30 mouse cellular contexts compared by ENCODE assay signal in the genomic region with DNA sequence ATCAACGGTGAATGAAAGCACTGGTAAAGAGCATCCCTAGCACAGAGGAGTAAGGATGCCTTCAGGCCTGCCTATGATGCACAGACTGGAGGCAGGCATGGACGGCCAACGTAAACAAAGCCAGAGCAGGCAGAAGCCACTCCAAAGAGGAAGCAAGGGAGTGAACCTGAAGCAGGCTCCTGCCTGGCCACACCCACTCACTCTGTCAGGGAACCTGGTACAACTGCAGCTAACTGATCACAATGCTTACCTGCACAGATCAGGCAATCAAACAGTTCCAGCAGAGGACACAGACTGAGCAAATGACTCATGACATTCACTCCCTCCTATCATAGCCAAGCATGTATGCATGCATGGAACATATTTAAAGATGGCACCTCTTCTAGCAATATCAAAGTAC.
A peak's percentile ranks its signal among the peaks of the same experiment; 100 is the strongest.
DNase-seq lines count a peak whose midpoint lies in the region; ATAC-seq and TF ChIP-seq lines count a peak whose summit lies in the region.
"Had no signal": no experiment of that assay in that cellular context is flagged by ENCODE, and none has a peak within 500 bp of the region (broad histone marks: within the 10 kb centered on the region; RNA-seq: fewer than 3 reads in every experiment).

No protein-coding gene starts in this region.

- no peaks in the 10 kb centered on the region for H3K27me3 ChIP-seq in intestine, embryonic 14.5 days (replicated peaks; ENCODE audit: control insufficient read depth, insufficient read depth, low read length)
- H3K27me3 ChIP-seq in stomach, postnatal 0 days (ENCODE audit: control insufficient read depth, insufficient read depth, low read length): no peaks in the 10 kb centered on the region
- no peaks in the 10 kb centered on the region for H3K27me3 ChIP-seq in midbrain, postnatal 0 days (ENCODE audit: insufficient read depth, low read length)
- H3K27me3 ChIP-seq in liver, embryonic 12.5 days (replicated peaks): no peaks in the 10 kb centered on the region
- H3K27me3 ChIP-seq: heart, embryonic 12.5 days; limb, embryonic 13.5 days; liver, embryonic 13.5 days had no signal

- H3K9me3 ChIP-seq in intestine, embryonic 14.5 days (ENCODE audit: control insufficient read depth, low read length): no peaks in the 10 kb centered on the region
- H3K9me3 ChIP-seq in stomach, postnatal 0 days (ENCODE audit: control insufficient read depth, low read length): no peaks in the 10 kb centered on the region
- H3K9me3 ChIP-seq in midbrain, postnatal 0 days (ENCODE audit: low read length): no peaks in the 10 kb centered on the region
- H3K9me3 ChIP-seq in liver, embryonic 12.5 days (replicated peaks): no peaks in the 10 kb centered on the region
- H3K9me3 ChIP-seq: embryonic facial prominence, embryonic 10.5 days; heart, embryonic 12.5 days; hindbrain, embryonic 10.5 days; limb, embryonic 13.5 days; liver, embryonic 13.5 days had no signal

- no peak for TF ChIP-seq EP300 in stomach, postnatal 0 days (optimal IDR thresholded peaks at IDR 0.05)

- 0 out of 2 replicates have a peak, but pooled peaks cover 6% of the 10 kb centered on the region for H3K4me1 ChIP-seq in intestine, embryonic 14.5 days (replicated peaks; ENCODE audit: control insufficient read depth, insufficient read depth, low read length)
- 0 out of 2 replicates have a peak, but pooled peaks cover 2% of the 10 kb centered on the region for H3K4me1 ChIP-seq in stomach, postnatal 0 days (replicated peaks; ENCODE audit: control insufficient read depth, insufficient read depth)
- no peaks in the 10 kb centered on the region for H3K4me1 ChIP-seq in midbrain, postnatal 0 days (ENCODE audit: insufficient read depth, low read length)
- H3K4me1 ChIP-seq in liver, embryonic 12.5 days: peaks cover 18% of the 10 kb centered on the region

- H3K27ac ChIP-seq in intestine, embryonic 14.5 days (ENCODE audit: low read depth): no peak overlapping the region
- no peak overlapping the region for H3K27ac ChIP-seq in stomach, postnatal 0 days (replicated peaks)
- H3K27ac ChIP-seq in midbrain, postnatal 0 days (ENCODE audit: low read depth, low read length): no peak overlapping the region
- no peak overlapping the region for H3K27ac ChIP-seq in liver, embryonic 12.5 days
- H3K27ac ChIP-seq: embryonic facial prominence, embryonic 10.5 days; hindbrain, embryonic 10.5 days; layer of hippocampus, adult 2 months; limb, embryonic 13.5 days; liver, embryonic 13.5 days had no signal

- H3K36me3 ChIP-seq in intestine, embryonic 14.5 days (ENCODE audit: control insufficient read depth, insufficient read depth, low read length): no peaks in the 10 kb centered on the region
- no peaks in the 10 kb centered on the region for H3K36me3 ChIP-seq in stomach, postnatal 0 days (ENCODE audit: control insufficient read depth, insufficient read depth, low read length)
- no peaks in the 10 kb centered on the region for H3K36me3 ChIP-seq in midbrain, postnatal 0 days (ENCODE audit: insufficient read depth, low read length)
- H3K36me3 ChIP-seq in liver, embryonic 12.5 days: no peaks in the 10 kb centered on the region
- H3K36me3 ChIP-seq: embryonic facial prominence, embryonic 10.5 days; heart, embryonic 12.5 days; hindbrain, embryonic 10.5 days; limb, embryonic 13.5 days; liver, embryonic 13.5 days had no signal

- WGBS in intestine, embryonic 14.5 days: 51% methylated on average over 3 of the region's 3 CpGs
- 48% methylated on average over 3 of the region's 3 CpGs for WGBS in stomach, postnatal 0 days
- WGBS in midbrain, postnatal 0 days: 80% methylated on average over 3 of the region's 3 CpGs
- WGBS in liver, embryonic 12.5 days (ENCODE audit: insufficient replicate concordance): 61% methylated on average over 3 of the region's 3 CpGs

- H3K9ac ChIP-seq in intestine, embryonic 14.5 days (ENCODE audit: low read length): no peak overlapping the region
- H3K9ac ChIP-seq in stomach, postnatal 0 days (ENCODE audit: low read length): no peak overlapping the region
- H3K9ac ChIP-seq in midbrain, postnatal 0 days (replicated peaks; ENCODE audit: low read length, poor library complexity, severe bottlenecking): no peak overlapping the region
- no peak overlapping the region for H3K9ac ChIP-seq in liver, embryonic 12.5 days
- H3K9ac ChIP-seq: heart, embryonic 12.5 days; limb, embryonic 13.5 days; liver, embryonic 13.5 days had no signal

- H3K4me2 ChIP-seq in intestine, embryonic 14.5 days (ENCODE audit: low read length): no peak overlapping the region
- H3K4me2 ChIP-seq in stomach, postnatal 0 days (replicated peaks; ENCODE audit: low read depth): no peak overlapping the region
- no peak overlapping the region for H3K4me2 ChIP-seq in midbrain, postnatal 0 days (ENCODE audit: low read depth, low read length, poor library complexity, severe bottlenecking)
- H3K4me2 ChIP-seq in liver, embryonic 12.5 days: no peak overlapping the region
- H3K4me2 ChIP-seq: heart, embryonic 12.5 days; limb, embryonic 13.5 days; liver, embryonic 13.5 days; midbrain, embryonic 11.5 days had no signal

- no peak overlapping the region for H3K4me3 ChIP-seq in intestine, embryonic 14.5 days (ENCODE audit: low read depth, low read length)
- H3K4me3 ChIP-seq in stomach, postnatal 0 days (ENCODE audit: low read depth, low read length): no peak overlapping the region
- H3K4me3 ChIP-seq in midbrain, postnatal 0 days (ENCODE audit: low read depth, low read length): no peak overlapping the region
- H3K4me3 ChIP-seq in liver, embryonic 12.5 days: no peak overlapping the region
- H3K4me3 ChIP-seq: embryonic facial prominence, embryonic 10.5 days; heart, embryonic 12.5 days; hindbrain, embryonic 10.5 days; layer of hippocampus, adult 2 months; limb, embryonic 13.5 days; liver, embryonic 13.5 days had no signal

- peak; percentile 4 for DNase-seq in thymus, postnatal 25 days
- no peak for DNase-seq in thymus, adult 18-20 months
- DNase-seq in intestine, embryonic 14.5 days (ENCODE audit: low spot score): no peak
- DNase-seq in stomach, postnatal 0 days (ENCODE audit: low spot score): no peak
- DNase-seq in cerebellum, postnatal 36 days: no peak
- DNase-seq in midbrain, postnatal 0 days (ENCODE audit: low spot score): no peak
- DNase-seq: adrenal gland, postnatal 10 days; cerebellum, adult 18-20 months; cerebellum, postnatal 25 days; gastrocnemius, postnatal 10 days; heart, adult 18-20 months; heart, postnatal 10 days; kidney, adult 8-10 months; kidney, postnatal 14 days; liver, embryonic 13.5 days; lung, adult 2 months; lung, postnatal 4 days; retina, postnatal 1 day; right cerebral cortex, postnatal 4 days; thymus, postnatal 36 days had no signal

- TF ChIP-seq CTCF in stomach, postnatal 0 days (IDR thresholded peaks at IDR 0.05; ENCODE audit: low read depth): no peak
- TF ChIP-seq CTCF in midbrain, postnatal 0 days (IDR thresholded peaks at IDR 0.05): no peak

- 0 out of 2 replicates have a peak, but pooled peaks have one; percentile 12 for ATAC-seq in intestine, embryonic 14.5 days (replicated peaks; ENCODE audit: low FRiP score, low TSS enrichment, low read depth)
- peak; percentile 36; the same call in 1 of the 2 replicates for ATAC-seq in megakaryocyte-erythroid progenitor cell, adult 5-6 weeks (replicated peaks; ENCODE audit: low FRiP score, low TSS enrichment, poor library complexity, severe bottlenecking)
- peak; percentile 53; the same call in 1 of the 2 replicates for ATAC-seq in stomach, postnatal 0 days (ENCODE audit: low FRiP score, low TSS enrichment)
- no peak for ATAC-seq in midbrain, postnatal 0 days (ENCODE audit: low FRiP score)
- no peak for ATAC-seq in liver, embryonic 12.5 days
- ATAC-seq: forebrain, embryonic 16.5 days; hindbrain, embryonic 16.5 days had no signal

Comparison
In these comparisons a context has a peak if more than half of its experiments do, and no peak if none do; other contexts are left out.
1. ATAC-seq: peak in intestine, embryonic 14.5 days (single experiment), megakaryocyte-erythroid progenitor cell, adult 5-6 weeks (single experiment) and stomach, postnatal 0 days (single experiment); none in midbrain, postnatal 0 days (single experiment) and liver, embryonic 12.5 days (single experiment).